Mouse (Mus musculus) heart, postnatal 0 days (tissue): ENCODE data around the gene Nrp1.

Experiments
- CTCF ChIP-seq: IDR thresholded peaks from 2 replicates; pipeline ENCODE4 v1.5.1; 2016; ENCODE audit warnings: antibody characterized with exemption, control low read depth, low read depth
- EP300 ChIP-seq: IDR thresholded peaks from 2 replicates; pipeline ENCODE4 v1.6.1; 2016; ENCODE audit warnings: antibody characterized with exemption, low read depth

DNA sequence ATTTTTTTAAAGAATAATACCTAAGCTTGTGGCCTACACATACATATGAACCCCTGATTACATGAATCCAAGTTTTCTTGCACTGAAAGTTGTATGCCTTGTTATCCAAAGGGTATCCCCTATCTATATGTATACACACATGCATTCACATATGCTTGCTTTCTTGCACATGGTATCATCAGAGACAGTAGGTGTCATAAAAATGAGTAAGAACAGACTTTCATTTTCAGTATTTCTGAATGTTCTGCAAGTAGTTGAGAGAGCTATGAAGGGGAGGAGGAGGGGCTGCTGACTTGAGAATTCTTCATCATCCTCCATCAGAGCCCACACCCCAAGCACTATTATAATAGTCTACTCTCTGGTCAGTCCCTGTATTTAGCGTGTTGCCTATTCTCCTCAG is 62.0 kb downstream of the Nrp1 start:
- TF ChIP-seq EP300 (no peak), CTCF (no peak)
